Mouse (Mus musculus) midbrain, embryonic 12.5 days (tissue): ENCODE measurements at regions not wholly inside any gene's neighbourhood (a gene's known extent, or its start where the extent isn't known, plus 50 kb on each side); places are given as distances from the start of the nearest gene placed in this dataset.

Experiments used
- ATAC-seq: fragments of 200-750 bp; cut with Nextera tagmentation; 2 replicates; pipeline ENCODE4 v1.8.0; 2017; ENCODE audit warnings: low read depth, moderate TSS enrichment, moderate library complexity; ENCODE audit not compliant: low FRiP score
- H3K27ac ChIP-seq: fragments of 300-500 bp; sonication (generic); replicated peaks from 2 replicates; pipeline ENCODE4 v1.5.1; 2016; ENCODE audit warnings: mild to moderate bottlenecking
- H3K27me3 ChIP-seq: fragments of 300-500 bp; sonication (generic); 2 replicates; pipeline ENCODE4 v1.6.1; 2016; ENCODE audit warnings: mild to moderate bottlenecking
- H3K36me3 ChIP-seq: fragments of 300-500 bp; sonication (generic); 2 replicates; pipeline ENCODE4 v1.6.1; 2016
- H3K4me1 ChIP-seq: fragments of 300-500 bp; sonication (generic); 2 replicates; pipeline ENCODE4 v1.6.1; 2016
- H3K4me2 ChIP-seq: fragments of 300-500 bp; sonication (generic); replicated peaks from 2 replicates; pipeline ENCODE4 v1.6.1; 2016; ENCODE audit warnings: mild to moderate bottlenecking, moderate library complexity
- H3K4me3 ChIP-seq: fragments of 300-500 bp; sonication (generic); 2 replicates; pipeline ENCODE4 v1.5.1; 2016; ENCODE audit warnings: mild to moderate bottlenecking
- H3K9ac ChIP-seq: fragments of 300-500 bp; sonication (generic); replicated peaks from 2 replicates; pipeline ENCODE4 v1.6.1; 2016; ENCODE audit warnings: mild to moderate bottlenecking, moderate library complexity
- H3K9me3 ChIP-seq: fragments of 300-500 bp; sonication (generic); 2 replicates; pipeline ENCODE4 v1.6.1; 2016; ENCODE audit warnings: mild to moderate bottlenecking
- WGBS: fragments of 180-500 bp; shearing (Covaris S2); methylation state at CpG from one replicate; pipeline ENCODE4 v1.1.7; 2016; 5-methylcytosine and 5-hydroxymethylcytosine counted together

GRCm38 (mm10) chr3:149247626-149247987 lies 257.3 kb upstream of the Adgrl2 start:
- no peak for ATAC-seq
- no peaks in the 10 kb centered on the region for H3K9me3 ChIP-seq
- WGBS, result 71% methylated on average over 6 of the region's 6 CpGs
- no peak overlapping the region for H3K27ac ChIP-seq
- H3K27me3 ChIP-seq, result peaks cover 9% of the 10 kb centered on the region
- H3K4me3 ChIP-seq, result no peak overlapping the region
- no peaks in the 10 kb centered on the region for H3K36me3 ChIP-seq
- H3K4me2 ChIP-seq, result no peak overlapping the region
- H3K4me1 ChIP-seq, result peaks cover 9% of the 10 kb centered on the region; the same call in 1 of the 2 replicates
- no peak overlapping the region for H3K9ac ChIP-seq

GRCm38 (mm10) chr3:149246935-149247625 lies 256.7 kb upstream of the Adgrl2 start:
- no peak overlapping the region for H3K9ac ChIP-seq
- no peak for ATAC-seq
- H3K27me3 ChIP-seq, result peaks cover 9% of the 10 kb centered on the region
- H3K4me1 ChIP-seq, result peaks cover 9% of the 10 kb centered on the region; the same call in 1 of the 2 replicates
- 73% methylated on average over 10 of the region's 10 CpGs for WGBS
- H3K9me3 ChIP-seq, result no peaks in the 10 kb centered on the region
- no peak overlapping the region for H3K27ac ChIP-seq
- no peaks in the 10 kb centered on the region for H3K36me3 ChIP-seq
- H3K4me2 ChIP-seq, result no peak overlapping the region
- H3K4me3 ChIP-seq, result no peak overlapping the region

- H3K4me1 ChIP-seq, result no peaks in the 10 kb centered on the region
- no peaks in the 10 kb centered on the region for H3K36me3 ChIP-seq
- 92% methylated on average over 3 of the region's 3 CpGs for WGBS
- no peak overlapping the region for H3K27ac ChIP-seq
- no peak overlapping the region for H3K4me3 ChIP-seq
- ATAC-seq, result no peak
- H3K27me3 ChIP-seq, result no peaks in the 10 kb centered on the region
- no peak overlapping the region for H3K4me2 ChIP-seq
- no peaks in the 10 kb centered on the region for H3K9me3 ChIP-seq
- H3K9ac ChIP-seq, result no peak overlapping the region
Observed at GRCm38 (mm10) chr3:149239664-149240063, 249.3 kb upstream of the Adgrl2 start.

GRCm38 (mm10) chr3:149238076-149238475 lies 247.7 kb upstream of the Adgrl2 start:
- no peaks in the 10 kb centered on the region for H3K27me3 ChIP-seq
- no peaks in the 10 kb centered on the region for H3K9me3 ChIP-seq
- H3K4me2 ChIP-seq, result no peak overlapping the region
- no peak overlapping the region for H3K27ac ChIP-seq
- no peaks in the 10 kb centered on the region for H3K36me3 ChIP-seq
- no peak overlapping the region for H3K4me3 ChIP-seq
- no peak overlapping the region for H3K9ac ChIP-seq
- no peaks in the 10 kb centered on the region for H3K4me1 ChIP-seq
- no peak for ATAC-seq
- WGBS, result 75% methylated on average over 5 of the region's 5 CpGs

- no peak overlapping the region for H3K4me3 ChIP-seq
- no peaks in the 10 kb centered on the region for H3K36me3 ChIP-seq
- no peaks in the 10 kb centered on the region for H3K27me3 ChIP-seq
- H3K9ac ChIP-seq, result no peak overlapping the region
- no peak for ATAC-seq
- WGBS, result 92% methylated on average over 3 of the region's 3 CpGs
- H3K9me3 ChIP-seq, result no peaks in the 10 kb centered on the region
- H3K4me1 ChIP-seq, result no peaks in the 10 kb centered on the region
- no peak overlapping the region for H3K4me2 ChIP-seq
- no peak overlapping the region for H3K27ac ChIP-seq
Observed at GRCm38 (mm10) chr3:149235183-149235582, 244.8 kb upstream of the Adgrl2 start.

GRCm38 (mm10) chr3:149233691-149234131 lies 243.4 kb upstream of the Adgrl2 start:
- Histone ChIP-seq H3K9ac (no peak overlapping the region), H3K9me3 (no peaks in the 10 kb centered on the region), H3K4me3 (no peak overlapping the region), H3K4me1 (no peaks in the 10 kb centered on the region), H3K27ac (no peak overlapping the region), H3K36me3 (no peaks in the 10 kb centered on the region), H3K4me2 (no peak overlapping the region), H3K27me3 (no peaks in the 10 kb centered on the region)
- 84% methylated on average over 8 of the region's 8 CpGs for WGBS
- ATAC-seq, result no peak

- Histone ChIP-seq H3K4me1 (no peaks in the 10 kb centered on the region), H3K36me3 (no peaks in the 10 kb centered on the region), H3K9me3 (no peaks in the 10 kb centered on the region), H3K9ac (no peak overlapping the region), H3K4me3 (no peak overlapping the region), H3K27me3 (no peaks in the 10 kb centered on the region), H3K27ac (no peak overlapping the region), H3K4me2 (no peak overlapping the region)
- ATAC-seq, result no peak
- WGBS, result 88% methylated on average over 7 of the region's 7 CpGs
Observed at GRCm38 (mm10) chr3:149233191-149233641, 242.9 kb upstream of the Adgrl2 start.

GRCm38 (mm10) chr3:149231346-149231745 lies 241.0 kb upstream of the Adgrl2 start:
- H3K9ac ChIP-seq, result no peak overlapping the region
- no peak for ATAC-seq
- H3K36me3 ChIP-seq, result no peaks in the 10 kb centered on the region
- no peak overlapping the region for H3K4me2 ChIP-seq
- H3K4me1 ChIP-seq, result no peaks in the 10 kb centered on the region
- H3K4me3 ChIP-seq, result no peak overlapping the region
- no peak overlapping the region for H3K27ac ChIP-seq
- H3K27me3 ChIP-seq, result no peaks in the 10 kb centered on the region
- H3K9me3 ChIP-seq, result no peaks in the 10 kb centered on the region
- WGBS, result 86% methylated on average over 3 of the region's 3 CpGs

GRCm38 (mm10) chr3:149227556-149227955 lies 237.2 kb upstream of the Adgrl2 start:
- 90% methylated on average over 5 of the region's 5 CpGs for WGBS
- no peak overlapping the region for H3K27ac ChIP-seq
- no peak for ATAC-seq
- no peaks in the 10 kb centered on the region for H3K9me3 ChIP-seq
- H3K4me3 ChIP-seq, result no peak overlapping the region
- H3K4me1 ChIP-seq, result no peaks in the 10 kb centered on the region
- H3K36me3 ChIP-seq, result no peaks in the 10 kb centered on the region
- H3K9ac ChIP-seq, result no peak overlapping the region
- no peak overlapping the region for H3K4me2 ChIP-seq
- no peaks in the 10 kb centered on the region; the same call in 1 of the 2 replicates for H3K27me3 ChIP-seq

- H3K4me2 ChIP-seq, result no peak overlapping the region
- H3K9me3 ChIP-seq, result no peaks in the 10 kb centered on the region
- H3K4me3 ChIP-seq, result no peak overlapping the region
- WGBS, result 88% methylated on average over 4 of the region's 4 CpGs
- no peak for ATAC-seq
- no peaks in the 10 kb centered on the region for H3K36me3 ChIP-seq
- no peaks in the 10 kb centered on the region; the same call in 1 of the 2 replicates for H3K27me3 ChIP-seq
- no peaks in the 10 kb centered on the region for H3K4me1 ChIP-seq
- H3K27ac ChIP-seq, result no peak overlapping the region
- H3K9ac ChIP-seq, result no peak overlapping the region
Observed at GRCm38 (mm10) chr3:149226723-149227122, 236.4 kb upstream of the Adgrl2 start.

- H3K4me2 ChIP-seq, result no peak overlapping the region
- no peak overlapping the region for H3K27ac ChIP-seq
- H3K4me1 ChIP-seq, result no peaks in the 10 kb centered on the region
- H3K4me3 ChIP-seq, result no peak overlapping the region
- no peak overlapping the region for H3K9ac ChIP-seq
- H3K9me3 ChIP-seq, result no peaks in the 10 kb centered on the region
- peaks cover 5% of the 10 kb centered on the region; the same call in 1 of the 2 replicates for H3K27me3 ChIP-seq
- H3K36me3 ChIP-seq, result no peaks in the 10 kb centered on the region
- WGBS, result 89% methylated on average over 17 of the region's 17 CpGs
- ATAC-seq, result no peak
Observed at GRCm38 (mm10) chr3:149225684-149226083, 235.3 kb upstream of the Adgrl2 start.

GRCm38 (mm10) chr3:149224271-149224670 lies 233.9 kb upstream of the Adgrl2 start:
- Histone ChIP-seq H3K27me3 (peaks cover 13% of the 10 kb centered on the region; the same call in 1 of the 2 replicates), H3K9me3 (no peaks in the 10 kb centered on the region)
- WGBS, result 97% methylated on average over 4 of the region's 4 CpGs

More at GRCm38 (mm10) chr3:149224271-149224670, 233.9 kb upstream of the Adgrl2 start:
- H3K27ac ChIP-seq, result no peak overlapping the region
- no peaks in the 10 kb centered on the region for H3K36me3 ChIP-seq
- H3K4me1 ChIP-seq, result peaks cover 5% of the 10 kb centered on the region; the same call in 1 of the 2 replicates
- no peak for ATAC-seq
- no peak overlapping the region for H3K9ac ChIP-seq
- H3K4me3 ChIP-seq, result no peak overlapping the region
- H3K4me2 ChIP-seq, result no peak overlapping the region
